Mouse (Mus musculus) ES-E14 (cell line): ENCODE measurements around the gene Zfp78.

ENCODE experiments used
- CHD2 ChIP-seq: IDR thresholded peaks from 2 replicates; pipeline ENCODE4 v1.6.1; 2014; ENCODE audit warnings: mild to moderate bottlenecking, low read depth, low read length, inconsistent platforms
- MAFK ChIP-seq: IDR thresholded peaks from 2 replicates; pipeline ENCODE4 v1.6.1; 2014; ENCODE audit warnings: mild to moderate bottlenecking, low read depth, low read length, inconsistent platforms; ENCODE audit not compliant: insufficient read depth
- ZC3H11A ChIP-seq: IDR thresholded peaks from 2 replicates; pipeline ENCODE4 v1.6.1; 2012; ENCODE audit warnings: low read depth, mild to moderate bottlenecking, inconsistent platforms, low read length, borderline replicate concordance

- TF ChIP-seq CHD2 (no peak), MAFK (no peak), ZC3H11A (no peak)
These were observed 20.9 kb downstream of the Zfp78 start for GRCm38 (mm10) chr7:6384011-6384410.
